Mouse (Mus musculus) 3T3-L1 (cell line): ENCODE measurements around the gene BC025920.
"Not testable (repeated sequence)": the region's sequence is repeated elsewhere in the genome, so short reads cannot be mapped to it uniquely, and the experiment has no call there.

Experiments
- DNase-seq: peaks from one replicate; pipeline ENCODE4 v3.0.0-alpha.2; 2015; ENCODE audit warnings: low read depth, low spot score

The BC025920 gene

DNA sequence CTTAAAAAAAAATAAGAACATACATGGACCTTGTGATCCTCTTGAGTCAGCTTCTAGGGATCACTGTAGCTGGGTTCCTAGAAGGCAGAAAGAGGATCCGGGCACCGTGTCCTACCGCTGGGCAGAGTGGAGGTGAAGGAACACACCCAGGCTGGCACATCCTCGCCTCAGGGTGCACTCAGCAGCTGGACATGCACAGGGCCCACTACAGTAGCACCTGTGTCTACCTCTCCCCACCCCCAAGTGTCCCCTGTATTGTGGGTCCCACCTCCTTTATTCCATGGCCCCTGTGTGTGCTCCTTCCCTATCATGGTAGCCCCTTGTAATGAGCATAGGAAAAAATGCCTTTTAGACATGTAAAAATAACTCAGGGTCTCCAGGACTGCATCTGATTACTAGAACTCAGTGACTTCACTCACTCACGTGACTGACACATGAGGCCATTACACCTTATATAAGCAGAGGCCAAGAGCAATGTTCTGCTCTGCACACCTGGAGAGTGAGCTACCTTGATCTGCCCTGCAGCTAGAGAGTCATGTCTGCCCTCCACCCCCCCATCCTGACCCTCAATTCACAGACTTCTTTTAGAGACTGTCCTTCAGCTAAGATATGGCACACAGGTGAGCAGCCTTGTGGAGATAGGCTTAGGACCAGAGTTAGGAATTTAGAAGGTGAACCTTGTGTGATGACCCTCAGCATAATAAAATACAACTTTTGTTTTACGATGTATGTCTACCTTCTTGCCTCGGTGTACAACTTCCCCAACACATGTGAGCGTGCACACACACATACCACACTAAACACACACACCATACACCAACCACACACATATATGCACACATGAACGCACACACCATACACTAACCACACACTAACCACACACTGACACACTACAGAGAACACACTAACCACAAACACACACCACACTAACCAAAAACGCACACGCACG is 1.8 kb upstream of the BC025920 start:
- DNase-seq = no peak

DNA sequence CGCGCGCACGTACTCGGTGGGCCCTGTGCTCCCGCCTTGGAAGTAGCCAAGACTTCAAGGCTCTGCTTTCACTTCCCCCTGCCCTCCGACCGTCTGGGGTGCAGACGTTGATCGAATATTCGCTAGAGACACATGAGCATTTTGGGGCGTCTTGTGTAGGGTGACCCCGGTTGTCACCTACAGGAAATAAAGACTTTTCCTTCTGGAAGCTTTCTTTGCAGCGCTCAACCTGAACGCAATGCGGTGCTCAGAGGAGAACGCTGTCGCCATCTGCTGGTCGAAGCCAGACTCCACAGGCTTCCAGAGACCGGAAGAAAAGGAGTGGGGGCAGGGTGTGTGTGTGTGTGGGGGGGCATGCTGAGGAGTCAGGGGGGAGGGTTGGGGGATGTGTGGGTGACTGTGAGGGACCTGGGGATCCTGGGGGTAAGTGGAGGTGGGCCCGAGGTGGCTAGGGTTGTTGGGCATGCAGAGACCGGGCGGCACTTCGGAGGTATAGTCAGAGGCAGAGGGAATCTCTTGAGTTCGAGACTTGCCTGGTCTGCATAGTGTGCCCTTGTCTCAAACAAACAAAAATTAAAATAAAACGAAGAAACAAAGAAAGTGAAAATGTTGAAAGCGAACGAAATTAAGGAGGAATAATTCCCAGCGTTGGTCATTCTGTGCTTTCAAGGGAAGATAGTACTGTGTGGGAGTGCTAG is 953 bp upstream of the BC025920 start:
- DNase-seq = peak; percentile 91

DNA sequence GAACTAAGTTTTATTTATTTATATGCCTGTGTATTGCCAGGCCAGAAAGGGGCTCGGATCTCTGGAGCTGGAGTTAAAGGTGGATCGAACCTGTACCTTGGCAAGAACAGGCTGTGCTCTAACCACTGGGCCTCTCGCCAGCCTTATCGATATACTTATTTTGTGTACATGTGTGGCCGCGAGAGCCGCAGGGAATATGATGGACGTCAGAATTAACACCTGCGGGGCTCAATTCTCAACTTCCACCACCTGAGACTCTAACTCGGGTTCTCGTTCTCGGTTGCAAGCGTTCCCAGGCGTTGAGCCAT is 450 bp upstream of the BC025920 start:
- DNase-seq = no peak

DNA sequence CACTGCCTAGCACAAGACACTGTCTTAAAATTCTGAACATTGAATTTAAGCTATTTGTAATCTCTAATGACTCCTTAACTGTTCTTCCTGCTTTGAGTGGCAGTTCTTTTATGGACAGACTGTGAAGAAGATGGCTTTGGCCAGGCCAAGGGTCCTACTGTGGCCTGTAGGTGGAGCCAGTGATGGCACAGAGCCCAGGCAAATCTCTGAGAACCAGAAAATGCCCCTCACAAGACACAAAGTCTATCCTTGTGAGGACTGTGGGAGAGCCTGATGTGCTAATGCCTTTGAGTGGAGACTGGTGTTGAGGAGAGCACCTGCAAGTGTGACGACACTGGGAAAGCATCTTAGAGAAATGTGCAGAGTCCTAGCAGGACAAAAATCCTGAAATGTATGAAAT is 2.2 kb downstream of the BC025920 start:
- no peak for DNase-seq

DNA sequence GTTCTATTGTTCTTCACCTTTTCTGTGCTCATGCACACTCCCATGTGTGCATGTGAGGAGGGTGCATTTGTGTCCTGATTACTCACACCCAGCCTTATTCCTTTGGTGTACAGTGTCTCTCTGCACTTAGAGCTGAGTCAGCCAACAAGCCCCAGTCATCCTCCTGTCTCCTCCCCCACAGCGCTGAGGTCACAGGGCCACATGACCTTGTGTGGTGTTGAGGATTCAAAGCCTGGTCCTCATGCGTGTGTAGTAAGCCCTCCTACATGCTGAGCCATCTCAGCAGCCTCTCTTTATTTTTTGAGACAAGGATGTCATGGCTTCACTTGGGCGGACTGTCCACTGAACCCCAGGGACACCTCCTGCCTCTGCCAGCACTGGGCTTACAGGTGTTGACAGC is 6.7 kb downstream of the BC025920 start:
- DNase-seq = peak; percentile 51

DNA sequence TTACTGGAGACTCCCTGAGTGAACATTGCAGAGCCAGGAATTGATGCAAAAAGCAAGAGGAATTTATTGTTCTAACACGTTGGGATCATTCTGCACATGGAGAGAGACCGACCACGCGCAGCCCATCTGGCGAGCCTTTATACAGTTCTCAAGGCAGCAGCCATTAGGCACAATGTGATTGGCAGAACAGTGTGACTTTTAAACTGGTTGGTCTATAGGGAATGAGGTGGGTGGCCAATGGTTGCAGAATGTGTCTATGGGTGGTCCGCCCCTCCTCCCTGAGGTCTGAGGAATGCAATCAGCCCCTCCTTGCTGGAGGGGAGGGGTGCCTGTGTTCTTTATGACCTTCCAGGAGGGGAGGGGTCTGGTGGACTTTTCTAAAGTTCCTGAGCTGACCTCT is 9.4 kb downstream of the BC025920 start:
- no peak for DNase-seq

DNA sequence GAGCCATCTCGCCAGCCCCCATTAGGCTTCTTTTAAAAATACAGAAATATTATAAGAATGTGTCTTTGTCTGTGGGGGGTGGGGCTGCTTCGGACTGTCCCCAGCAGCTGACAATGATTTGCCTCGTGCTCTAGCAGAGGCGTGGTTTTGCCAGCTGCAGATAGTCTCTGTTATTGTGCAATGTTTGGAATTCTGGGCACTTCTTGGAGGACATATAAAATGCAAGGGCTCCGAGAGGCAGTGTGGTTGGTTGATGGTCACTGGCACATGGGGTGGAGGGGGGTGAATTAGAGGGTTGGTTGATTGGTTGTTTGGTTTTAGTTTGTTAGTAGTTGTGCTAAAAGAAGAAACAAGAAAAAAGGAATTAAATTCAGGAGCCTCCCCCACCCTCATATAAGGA is 13.9 kb downstream of the BC025920 start:
- DNase-seq = no peak

DNA sequence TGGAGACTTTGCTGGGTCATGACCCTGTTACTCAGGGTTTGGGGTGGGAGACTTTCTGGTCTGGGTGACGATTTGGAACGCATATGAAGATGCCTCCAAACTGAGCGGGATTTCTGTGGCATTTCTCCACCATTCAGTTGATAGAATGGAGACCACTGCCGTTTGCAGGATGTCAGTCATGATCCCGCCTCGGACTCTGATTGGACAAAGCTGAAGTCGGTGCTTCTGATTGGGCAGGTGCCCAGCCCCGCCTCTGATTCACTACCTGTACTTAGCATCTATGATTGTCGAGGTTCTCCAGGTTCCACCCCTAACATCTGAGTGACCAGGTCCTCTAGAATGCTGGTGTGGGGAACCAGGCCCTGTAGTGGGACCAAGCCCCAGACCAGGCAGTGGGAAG is 14.7 kb downstream of the BC025920 start:
- DNase-seq = no peak

DNA sequence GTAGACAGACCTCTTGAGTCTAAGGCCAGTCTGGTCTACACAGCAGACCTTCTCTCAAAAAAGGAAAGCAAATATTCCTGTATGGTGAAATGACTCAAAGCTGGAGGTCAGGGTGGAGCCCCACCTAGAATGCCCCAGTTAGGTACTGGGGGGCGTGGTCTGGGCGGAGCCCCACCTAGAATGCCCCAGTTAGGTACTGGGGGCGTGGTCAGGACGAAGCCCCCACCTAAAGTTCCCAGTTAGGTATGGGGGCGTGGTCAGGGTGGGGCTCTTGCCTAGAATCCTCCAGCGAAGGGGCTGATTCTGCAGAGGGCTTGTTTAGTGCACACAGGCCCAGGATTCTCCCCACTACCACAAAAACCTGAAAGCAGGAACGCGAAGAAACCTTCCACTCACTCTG is 17.4 kb downstream of the BC025920 start:
- DNase-seq = no peak

DNA sequence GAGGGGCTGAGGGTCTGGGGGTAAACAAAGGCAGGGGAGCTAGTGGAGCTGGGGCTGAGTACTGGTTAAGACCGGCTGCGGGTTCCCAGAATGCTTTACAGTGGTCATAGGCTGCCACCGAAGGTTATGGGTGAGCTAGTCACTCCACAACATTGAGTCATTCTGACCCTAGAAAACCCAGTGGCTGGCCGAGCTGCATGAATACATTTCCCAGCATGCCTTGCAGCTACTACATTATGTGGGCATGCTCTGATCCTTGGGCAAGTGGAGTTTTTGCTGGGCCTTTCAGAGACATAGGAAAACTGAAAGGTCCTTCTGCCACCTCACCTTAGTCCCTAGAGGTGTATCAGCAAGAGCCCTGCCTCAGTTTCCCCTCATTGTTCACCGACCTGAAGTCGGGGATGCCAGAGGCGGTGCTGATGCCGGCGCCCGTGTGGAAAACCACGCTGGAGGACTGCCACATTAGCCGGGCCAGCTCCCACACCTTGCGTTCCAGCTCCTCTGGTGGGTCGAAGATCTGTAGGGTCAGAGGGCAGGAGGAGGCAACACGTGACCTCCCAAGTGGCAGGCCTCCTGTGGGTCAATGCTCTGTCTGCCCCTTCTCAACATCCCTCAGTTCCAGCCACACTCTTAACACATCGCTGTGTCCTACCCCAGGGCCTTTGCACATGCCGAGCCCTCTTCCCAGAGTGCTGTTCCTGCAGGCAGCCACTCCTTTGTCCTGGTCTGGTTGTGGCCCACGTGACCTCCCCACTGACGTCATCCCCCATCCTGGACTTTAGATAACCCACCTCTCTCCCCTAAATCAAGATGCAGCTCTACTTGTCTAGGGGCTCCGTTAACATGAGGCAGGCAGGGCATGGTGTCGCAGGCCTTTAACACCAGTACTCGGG is 20.3 kb downstream of the BC025920 start:
- DNase-seq = peak; percentile 32

DNA sequence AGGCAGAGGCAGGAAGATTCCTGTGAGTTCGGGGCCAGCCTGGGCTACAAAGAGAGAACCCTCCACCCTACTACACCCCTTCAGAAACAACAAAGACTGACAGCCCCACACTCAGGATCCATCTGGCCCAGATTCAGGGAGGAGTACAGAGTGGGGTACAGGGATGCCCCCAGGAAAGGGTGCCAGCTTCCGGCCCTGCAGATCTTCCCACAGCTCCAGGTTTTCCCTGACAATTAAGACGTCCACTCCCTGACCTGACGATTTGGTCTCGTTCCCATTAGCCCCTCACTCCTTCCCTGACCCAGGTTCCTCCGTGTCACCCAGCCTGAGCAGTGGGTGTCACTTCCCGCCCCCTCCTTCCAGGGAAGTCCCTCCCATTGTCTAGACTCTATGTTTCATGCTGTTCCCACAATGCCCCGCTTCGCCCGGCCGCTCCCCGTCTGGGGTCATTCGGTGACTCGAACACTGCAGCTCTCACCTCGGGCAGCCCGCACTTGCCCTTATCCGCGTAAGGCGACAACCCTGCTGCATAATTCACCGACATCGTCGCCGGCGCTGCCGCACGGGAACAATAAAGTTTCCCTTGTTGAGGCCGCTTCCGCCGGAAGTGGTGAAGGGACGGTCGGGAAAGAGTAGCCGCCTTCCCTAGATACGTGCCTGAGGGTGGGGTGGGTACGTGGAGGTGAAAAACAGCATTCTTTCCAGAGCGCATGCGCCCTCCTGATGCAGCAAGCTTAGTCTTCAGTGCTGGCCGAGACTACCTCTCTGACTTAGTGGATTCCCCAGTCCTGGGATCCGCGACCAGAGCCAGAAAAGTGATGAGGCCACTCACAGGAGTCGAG is 21.1 kb downstream of the BC025920 start, which contains the start of gene Sirt6:
Gene Sirt6 (minus strand): TSS at position 804 of the 842 bp plus-strand sequence.
- peak; percentile 97 for DNase-seq

DNA sequence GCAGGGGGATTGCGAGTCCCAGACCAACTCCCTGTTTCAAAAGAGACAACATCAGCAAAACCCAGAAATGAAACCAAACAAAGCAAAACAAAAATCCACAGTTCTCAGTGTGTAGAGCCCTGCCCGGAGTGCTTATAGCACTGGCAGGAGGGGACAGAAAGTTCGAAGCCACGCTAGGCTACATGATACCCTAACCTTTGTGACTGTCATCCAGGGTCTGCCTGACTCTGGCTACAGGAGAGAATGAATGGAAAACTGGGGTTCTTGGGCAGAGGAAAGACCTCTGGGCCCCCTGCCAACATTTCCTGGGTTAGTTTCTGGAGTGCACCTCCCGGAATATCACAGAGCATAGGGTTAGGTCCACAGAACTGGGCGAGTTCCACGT is 21.8 kb downstream of the BC025920 start:
- no peak for DNase-seq

DNA sequence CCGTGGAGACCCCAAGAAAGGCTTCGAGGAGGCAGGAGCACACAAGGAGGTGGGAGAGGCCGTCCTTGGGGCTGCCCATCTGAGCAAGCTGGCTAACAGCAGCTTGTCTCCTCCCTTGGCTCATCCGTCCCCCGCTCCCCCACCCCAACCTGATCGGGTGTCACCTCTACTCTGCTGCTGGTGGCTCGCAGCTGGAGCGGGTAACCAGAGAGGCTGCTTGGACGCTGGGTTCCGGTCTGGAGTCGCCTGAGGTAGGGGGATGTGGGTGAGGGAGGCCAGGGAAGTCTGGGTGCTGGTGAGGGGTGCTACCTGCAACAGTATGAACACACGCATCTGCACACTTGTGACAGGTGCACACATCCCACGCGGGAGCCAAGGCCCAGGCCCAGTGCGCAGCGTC is 22.3 kb downstream of the BC025920 start, which contains the start of gene Ankrd24:
Gene Ankrd24 (plus strand): TSS at position 151 of the 400 bp plus-strand sequence.
- no peak for DNase-seq

DNA sequence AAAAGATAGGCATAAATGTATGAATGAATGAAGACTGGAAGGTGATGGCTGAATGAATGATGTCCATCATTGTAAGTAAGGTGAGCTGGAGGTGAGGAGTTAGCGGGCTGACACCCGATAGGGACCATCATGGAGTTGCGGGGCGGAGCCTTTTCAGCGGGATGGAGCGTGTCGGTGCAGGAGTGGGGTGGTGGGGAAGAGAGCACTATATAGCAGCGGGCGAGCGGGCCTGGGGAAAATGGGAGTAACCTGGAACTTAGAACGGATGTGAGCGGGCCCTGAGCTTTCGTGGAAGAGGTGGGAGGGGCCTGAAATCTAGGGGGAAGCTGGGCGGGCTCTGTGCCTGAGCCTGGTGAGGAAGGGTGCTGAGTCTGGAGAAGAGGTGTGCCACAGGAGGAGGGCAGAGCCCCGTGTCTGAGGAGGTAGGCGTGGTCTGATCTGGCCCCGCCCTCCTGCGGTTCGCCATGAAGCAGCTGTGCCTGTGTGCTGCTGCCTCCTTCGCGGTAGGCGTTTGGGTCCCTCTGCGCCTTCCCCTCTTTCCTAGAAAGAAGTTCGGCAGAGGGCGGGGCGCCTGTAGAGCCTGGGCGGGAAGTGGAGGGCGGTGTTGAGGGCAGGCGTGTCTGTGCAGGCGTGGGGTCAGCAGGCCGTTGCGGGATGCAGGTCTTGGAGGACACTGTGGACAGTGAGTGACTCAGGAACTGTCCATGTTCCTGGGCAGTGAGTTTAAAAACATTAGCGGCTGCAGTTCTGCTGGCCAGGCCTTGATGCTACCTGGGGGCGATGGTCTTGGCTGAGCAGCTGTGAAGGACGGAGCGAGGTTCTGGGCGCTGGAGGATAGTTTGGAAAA is 27.4 kb downstream of the BC025920 start:
- DNase-seq = peak; percentile 77

DNA sequence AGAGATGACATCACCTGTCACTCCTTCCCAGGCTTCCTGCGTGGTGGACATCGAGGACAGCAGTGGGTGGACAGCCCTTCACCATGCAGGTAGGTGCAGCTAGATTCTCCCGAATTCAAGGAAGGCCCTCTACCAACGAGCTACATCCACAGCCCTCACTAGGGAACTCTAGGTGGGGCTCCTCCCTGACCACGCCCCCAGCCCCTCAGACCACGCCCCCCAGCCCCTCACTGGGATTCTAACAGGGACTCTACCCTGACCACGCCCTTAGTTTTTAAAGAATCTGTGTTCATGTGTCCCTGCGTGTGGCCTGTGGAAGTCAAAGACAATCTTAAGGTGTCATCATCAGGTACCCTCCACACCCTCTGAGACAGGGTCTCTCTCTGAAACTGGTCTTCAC is 30.3 kb downstream of the BC025920 start:
- DNase-seq = no peak

DNA sequence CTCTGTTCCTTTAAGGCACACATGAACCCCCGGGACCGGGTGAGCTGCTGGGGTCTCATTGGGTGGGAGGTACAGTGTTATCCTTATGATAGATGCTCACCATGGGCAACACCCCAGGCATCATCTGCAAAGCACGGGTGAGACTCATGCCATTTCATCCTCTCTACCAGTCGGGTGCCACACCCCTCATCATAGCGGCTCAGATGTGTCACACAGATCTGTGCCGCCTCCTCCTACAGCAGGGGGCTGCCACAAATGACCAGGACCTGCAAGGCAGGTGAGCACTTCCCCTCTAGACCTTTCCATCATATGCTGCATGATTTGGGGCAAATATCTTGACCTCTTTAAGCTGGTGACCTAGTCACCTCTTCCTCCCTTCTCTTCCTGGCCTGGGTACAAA is 32.0 kb downstream of the BC025920 start:
- DNase-seq = no peak

DNA sequence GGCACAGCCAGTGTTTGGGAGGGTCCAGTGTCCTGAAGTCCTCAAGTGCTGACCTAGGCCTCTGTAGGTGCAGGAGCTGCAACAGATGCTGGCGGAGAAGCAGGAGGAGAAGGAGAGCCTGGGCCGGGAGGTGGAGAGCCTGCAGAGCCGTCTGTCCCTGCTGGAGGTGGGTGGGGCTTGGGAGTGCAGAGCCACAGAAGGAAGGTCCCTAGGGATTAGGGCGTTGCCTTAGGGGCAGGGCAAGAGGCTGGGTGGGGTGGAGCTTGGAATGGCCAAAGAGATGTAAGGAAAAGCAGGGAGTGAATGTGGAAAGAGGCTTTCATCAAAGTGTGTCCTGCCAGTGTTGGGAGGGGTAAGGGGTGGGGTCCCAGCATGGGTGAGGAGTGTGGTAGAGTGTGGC is 34.8 kb downstream of the BC025920 start:
- DNase-seq = not testable (repeated sequence)

DNA sequence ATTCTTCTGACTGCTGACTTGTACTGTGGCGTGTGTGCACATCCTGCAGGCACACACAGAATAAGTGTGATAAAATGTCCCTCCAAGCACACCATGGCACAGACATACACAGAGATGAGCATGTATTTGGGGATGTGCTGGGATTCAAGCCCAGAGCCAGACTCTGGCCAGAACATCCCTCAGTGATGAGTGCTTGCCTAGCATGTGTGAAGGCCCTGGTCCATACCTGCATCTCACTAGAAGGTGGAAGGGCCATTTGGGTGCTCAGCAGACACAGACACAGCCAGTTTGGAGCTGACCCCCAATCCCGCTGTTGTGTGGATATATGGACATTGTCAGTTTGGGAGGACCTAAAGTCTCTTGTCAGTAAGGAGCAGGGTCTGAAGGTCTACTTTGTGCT is 35.5 kb downstream of the BC025920 start:
- no peak for DNase-seq

DNA sequence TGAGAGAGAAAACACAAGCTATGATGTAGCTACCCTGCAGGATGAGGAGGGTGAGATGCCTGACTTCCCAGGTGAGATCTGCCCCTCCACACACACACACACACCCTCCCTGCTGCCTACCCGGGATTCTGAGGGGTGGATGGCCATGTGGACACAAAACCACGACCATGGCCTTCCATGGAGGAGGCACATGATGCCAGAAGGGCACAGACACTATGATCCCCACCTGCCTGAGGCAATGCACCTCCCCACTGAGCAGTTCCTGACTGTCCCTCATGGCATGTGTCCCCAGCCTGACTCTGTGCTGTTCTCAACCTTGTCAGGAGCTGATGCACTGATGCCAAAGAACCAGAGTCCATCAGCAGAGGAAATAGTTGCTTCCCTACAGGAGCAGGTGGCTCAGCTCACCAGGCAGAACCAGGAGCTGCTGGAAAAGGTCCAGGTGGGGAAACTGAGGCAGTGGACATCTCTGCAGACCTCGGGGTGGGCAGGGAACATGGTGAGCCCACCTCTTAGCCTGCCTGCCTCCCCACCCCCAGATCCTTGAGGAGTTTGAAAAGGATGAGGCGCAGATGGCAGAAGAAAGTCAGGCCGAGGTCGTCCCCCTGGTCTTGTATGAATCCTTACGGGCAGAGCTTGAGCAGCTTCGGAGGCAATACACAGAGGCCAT is 36.0 kb downstream of the BC025920 start:
- DNase-seq = no peak
